Mouse (Mus musculus): Measurements from ENCODE around the gene Ccdc175.
A peak's percentile ranks its signal among the peaks of the same experiment; 100 is the strongest.

Gene Ccdc175

GRCm38 (mm10) chr12:72184929-72185328 lies at the start of gene Ccdc175:
TSS of gene Ccdc175 (minus strand) at chr12:72185029.
- DNase-seq (ENCODE audit: low read depth, low spot score), result no peak

- DNase-seq (ENCODE audit: low read depth, low spot score), result no peak
Observed at GRCm38 (mm10) chr12:72234151-72234550, 49.3 kb upstream of the Ccdc175 start.

- no peak for DNase-seq (ENCODE audit: low read depth, low spot score)
Observed at GRCm38 (mm10) chr12:72232826-72233790, 48.3 kb upstream of the Ccdc175 start.

GRCm38 (mm10) chr12:72232176-72232575 lies 47.3 kb upstream of the Ccdc175 start:
- DNase-seq (ENCODE audit: low read depth, low spot score), result no peak

- DNase-seq (ENCODE audit: low read depth, low spot score), result no peak
Observed at GRCm38 (mm10) chr12:72229451-72230196, 44.8 kb upstream of the Ccdc175 start.

GRCm38 (mm10) chr12:72227731-72228130 lies 42.9 kb upstream of the Ccdc175 start:
- no peak for DNase-seq (ENCODE audit: low read depth, low spot score)

- DNase-seq (ENCODE audit: low read depth, low spot score), result no peak
Observed at GRCm38 (mm10) chr12:72225371-72225770, 40.5 kb upstream of the Ccdc175 start.

GRCm38 (mm10) chr12:72223557-72224102 lies 38.8 kb upstream of the Ccdc175 start:
- no peak for DNase-seq (ENCODE audit: low read depth, low spot score)

GRCm38 (mm10) chr12:72213554-72213953 lies 28.7 kb upstream of the Ccdc175 start:
- no peak for DNase-seq (ENCODE audit: low read depth, low spot score)

GRCm38 (mm10) chr12:72200828-72201227 lies 16.0 kb upstream of the Ccdc175 start:
- DNase-seq (ENCODE audit: low read depth, low spot score), result no peak

- DNase-seq (ENCODE audit: low read depth, low spot score), result no peak
Observed at GRCm38 (mm10) chr12:72197925-72198486, 13.2 kb upstream of the Ccdc175 start.

GRCm38 (mm10) chr12:72197434-72197833 lies 12.6 kb upstream of the Ccdc175 start:
- DNase-seq (ENCODE audit: low read depth, low spot score), result no peak

GRCm38 (mm10) chr12:72179561-72179960 lies 5.3 kb downstream of the Ccdc175 start:
- DNase-seq (ENCODE audit: low read depth, low spot score), result no peak

- DNase-seq (ENCODE audit: low read depth, low spot score), result no peak
Observed at GRCm38 (mm10) chr12:72178322-72178721, 6.5 kb downstream of the Ccdc175 start.

GRCm38 (mm10) chr12:72158421-72158820 lies 26.4 kb downstream of the Ccdc175 start:
- peak; percentile 39 for DNase-seq (ENCODE audit: low read depth, low spot score)

- no peak for DNase-seq (ENCODE audit: low read depth, low spot score)
Observed at GRCm38 (mm10) chr12:72150786-72151185, 34.0 kb downstream of the Ccdc175 start.

- DNase-seq (ENCODE audit: low read depth, low spot score), result no peak
Observed at GRCm38 (mm10) chr12:72129203-72129602, 55.6 kb downstream of the Ccdc175 start.

- DNase-seq (ENCODE audit: low read depth, low spot score), result no peak
Observed at GRCm38 (mm10) chr12:72115686-72116345, 69.0 kb downstream of the Ccdc175 start.

GRCm38 (mm10) chr12:72115126-72115525 lies 69.7 kb downstream of the Ccdc175 start:
- peak; percentile 61 for DNase-seq (ENCODE audit: low read depth, low spot score)

- DNase-seq (ENCODE audit: low read depth, low spot score), result peak; percentile 90
Observed at GRCm38 (mm10) chr12:72104525-72105281, 80.1 kb downstream of the Ccdc175 start.

- DNase-seq (ENCODE audit: low read depth, low spot score), result no peak
Observed at GRCm38 (mm10) chr12:72104027-72104426, 80.8 kb downstream of the Ccdc175 start.

All from 3T3-L1 (cell line).